Mouse (Mus musculus) MEL (cell line): Measurements from ENCODE around the gene Lrrc32.

Experiments
- CTCF ChIP-seq, 3 experiments: IDR thresholded peaks in 2 of 3; conservative IDR thresholded peaks in 1 of 3; 2 replicates each; pipeline ENCODE4 v1.5.1; 2011 to 2012; ENCODE audit warnings: low read length in 3 of 3, low read depth in 2 of 3, mild to moderate bottlenecking in 2 of 3, improper control_type of control experiment in 1 of 3, inconsistent platforms in 1 of 3, mixed read lengths in 1 of 3, moderate library complexity in 1 of 3; ENCODE audit not compliant: control insufficient read depth in 1 of 3, insufficient read depth in 1 of 3, poor library complexity in 1 of 3, severe bottlenecking in 1 of 3
- ELF1 ChIP-seq: IDR thresholded peaks from 2 replicates; pipeline ENCODE4 v1.6.1; 2014; ENCODE audit warnings: low read depth, mild to moderate bottlenecking, inconsistent platforms, low read length, improper control_type of control experiment, moderate library complexity
- EP300 ChIP-seq, 2 experiments: IDR thresholded peaks; 2 replicates each; pipeline ENCODE4 v1.6.1; 2011; ENCODE audit warnings: improper control_type of control experiment in 2 of 2, low read length in 2 of 2, low read depth in 1 of 2, mild to moderate bottlenecking in 1 of 2
- HCFC1 ChIP-seq: IDR thresholded peaks from 2 replicates; pipeline ENCODE4 v1.6.1; 2012; ENCODE audit warnings: low read depth, mild to moderate bottlenecking, inconsistent platforms, low read length, improper control_type of control experiment, moderate library complexity
- MAZ ChIP-seq: IDR thresholded peaks from 2 replicates; pipeline ENCODE4 v1.6.1; 2012; ENCODE audit warnings: low read depth, mild to moderate bottlenecking, inconsistent platforms, low read length, improper control_type of control experiment
- MYC ChIP-seq: IDR thresholded peaks from 2 replicates; pipeline ENCODE4 v1.6.1; 2011; ENCODE audit warnings: low read depth, mild to moderate bottlenecking, low read length, improper control_type of control experiment, moderate library complexity
- NRF1 ChIP-seq: IDR thresholded peaks from 2 replicates; pipeline ENCODE4 v1.6.1; 2014; ENCODE audit warnings: low read depth, mild to moderate bottlenecking, inconsistent platforms, low read length, improper control_type of control experiment, moderate library complexity; ENCODE audit not compliant: poor library complexity, insufficient read depth, severe bottlenecking
- POLR2A ChIP-seq, 2 experiments: IDR thresholded peaks; 2 replicates each; pipeline ENCODE4 v1.6.1; 2011 to 2012; ENCODE audit warnings: low read length in 2 of 2, mild to moderate bottlenecking in 2 of 2, control low read depth in 1 of 2, improper control_type of control experiment in 1 of 2, low read depth in 1 of 2, moderate library complexity in 1 of 2; ENCODE audit not compliant: control insufficient read depth in 1 of 2, insufficient read depth in 1 of 2, poor library complexity in 1 of 2
- POLR2AphosphoS2 ChIP-seq: IDR thresholded peaks from 2 replicates; pipeline ENCODE4 v1.6.1; 2011; ENCODE audit warnings: low read length, improper control_type of control experiment
- UBTF ChIP-seq: IDR thresholded peaks from 2 replicates; pipeline ENCODE4 v1.6.1; 2012; ENCODE audit warnings: low read depth, mild to moderate bottlenecking, inconsistent platforms, low read length, improper control_type of control experiment, moderate library complexity, borderline replicate concordance; ENCODE audit not compliant: insufficient read depth
- ZKSCAN1 ChIP-seq: IDR thresholded peaks from 2 replicates; pipeline ENCODE4 v1.6.1; 2012; ENCODE audit warnings: low read depth, mild to moderate bottlenecking, inconsistent platforms, low read length, improper control_type of control experiment, moderate library complexity
- ZMIZ1 ChIP-seq: IDR thresholded peaks from 2 replicates; pipeline ENCODE4 v1.6.1; 2012; ENCODE audit warnings: low read depth, mild to moderate bottlenecking, inconsistent platforms, low read length, improper control_type of control experiment, moderate library complexity

DNA sequence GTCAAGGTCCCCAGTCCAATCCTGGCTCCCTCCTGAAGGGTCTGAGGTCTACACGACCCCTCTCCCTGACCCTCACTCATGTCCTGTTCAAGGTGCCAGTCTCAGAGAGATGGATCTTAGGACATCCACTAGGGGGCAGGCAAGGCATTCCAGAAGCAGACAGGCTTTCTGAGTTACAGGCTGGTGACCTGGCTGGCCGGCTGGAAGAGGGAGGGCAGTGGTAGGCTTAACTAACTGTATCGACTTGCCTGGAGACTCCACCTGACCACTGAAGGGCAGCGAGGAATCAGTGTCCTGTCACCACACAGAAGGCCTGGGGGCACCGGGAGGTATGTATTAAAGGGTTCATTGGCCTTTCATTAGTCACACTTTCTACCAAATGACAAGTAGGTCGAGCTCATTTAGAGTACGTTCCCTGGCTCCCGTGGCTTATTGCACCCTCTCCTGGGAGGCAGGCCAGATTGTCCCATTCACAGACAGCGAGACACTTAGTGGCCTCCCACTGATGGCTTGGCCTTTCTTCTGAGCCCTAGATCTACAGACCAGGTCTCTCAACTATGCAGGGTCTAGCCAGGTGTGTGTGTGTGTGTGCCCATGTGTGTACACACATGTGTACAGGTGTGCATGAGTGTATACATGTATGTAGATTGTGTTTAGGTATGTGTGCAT, 7.9 kb upstream of the Lrrc32 start:
- no peak for TF ChIP-seq MAZ
- no peak for TF ChIP-seq POLR2AphosphoS2
- TF ChIP-seq MYC, result no peak
- TF ChIP-seq POLR2A (IDR thresholded peaks at IDR 0.05; ENCODE audit: control insufficient read depth in 1 of 2, insufficient read depth in 1 of 2, low read depth in 1 of 2, low read length in 2 of 2, poor library complexity in 1 of 2), result no peak
- peak; percentile 84 to 95 (median 89) for TF ChIP-seq CTCF (IDR thresholded peaks at IDR 0.05 in 2 of 3, conservative IDR thresholded peaks at IDR 0.05 in 1 of 3; ENCODE audit: control insufficient read depth in 1 of 3, insufficient read depth in 1 of 3, low read depth in 2 of 3, low read length in 3 of 3, poor library complexity in 1 of 3, severe bottlenecking in 1 of 3)
- TF ChIP-seq ELF1, result no peak
- TF ChIP-seq ZKSCAN1, result no peak
- no peak for TF ChIP-seq HCFC1
- no peak for TF ChIP-seq EP300 (IDR thresholded peaks at IDR 0.05; ENCODE audit: low read depth in 1 of 2, low read length in 2 of 2)
- no peak for TF ChIP-seq NRF1
- TF ChIP-seq UBTF, result no peak
- no peak for TF ChIP-seq ZMIZ1
